Mouse (Mus musculus) liver, embryonic 11.5 days (tissue): Measurements from ENCODE around the gene Tmco5. TPM values are rescaled to one million over a fixed set of nuclear protein-coding genes. Genes with fewer than 3 reads are reported as not detected.

Experiments
- ATAC-seq: fragments of 200-750 bp; cut with Nextera tagmentation; replicated peaks from 2 replicates; pipeline ENCODE4 v1.8.0; 2017; ENCODE audit warnings: moderate number of reproducible peaks, mild to moderate bottlenecking, moderate TSS enrichment, moderate library complexity; ENCODE audit not compliant: low FRiP score
- DNase-seq: peaks from one replicate; pipeline ENCODE4 v3.0.0-alpha.2; 2017; ENCODE audit warnings: low spot score
- H3K27ac ChIP-seq: fragments of 300-500 bp; sonication (generic); 2 replicates; pipeline ENCODE4 v1.5.1; 2014; ENCODE audit warnings: mild to moderate bottlenecking, low read depth, low read length, control low read depth
- H3K27me3 ChIP-seq: fragments of 300-500 bp; sonication (generic); replicated peaks from 2 replicates; pipeline ENCODE4 v1.6.1; 2014; ENCODE audit warnings: low read length, mixed read lengths; ENCODE audit not compliant: control insufficient read depth, insufficient read depth
- H3K36me3 ChIP-seq: fragments of 300-500 bp; sonication (generic); 2 replicates; pipeline ENCODE4 v1.6.1; 2014; ENCODE audit warnings: mild to moderate bottlenecking, low read length, moderate library complexity, mixed read lengths; ENCODE audit not compliant: control insufficient read depth, insufficient read depth
- H3K4me1 ChIP-seq: fragments of 300-500 bp; sonication (generic); replicated peaks from 2 replicates; pipeline ENCODE4 v1.6.1; 2014; ENCODE audit warnings: low read length, mixed read lengths; ENCODE audit not compliant: control insufficient read depth, insufficient read depth
- H3K4me2 ChIP-seq: fragments of 300-500 bp; sonication (generic); 2 replicates; pipeline ENCODE4 v1.6.1; 2014; ENCODE audit warnings: mild to moderate bottlenecking, control low read depth, moderate library complexity
- H3K4me3 ChIP-seq: fragments of 300-500 bp; sonication (generic); 2 replicates; pipeline ENCODE4 v1.5.1; 2014; ENCODE audit warnings: low read depth, low read length, control low read depth
- H3K9ac ChIP-seq: fragments of 300-500 bp; sonication (generic); 2 replicates; pipeline ENCODE4 v1.6.1; 2014; ENCODE audit warnings: low read depth, low read length, control low read depth
- H3K9me3 ChIP-seq: fragments of 300-500 bp; sonication (generic); 2 replicates; pipeline ENCODE4 v1.6.1; 2016; ENCODE audit warnings: low read length, inconsistent platforms, mixed read lengths; ENCODE audit not compliant: control insufficient read depth
- WGBS: fragments of 180-500 bp; shearing (Covaris S2); extraction: QIAGEN DNeasy Blood & Tissue Kit; methylation state at CpG from one replicate; pipeline ENCODE4 v1.1.7; 2014; 5-methylcytosine and 5-hydroxymethylcytosine counted together
- polyA plus RNA-seq: library from polyadenylated mRNA; unstranded; fragments of >200 nt; fragmentation: Nextera tagmentation; extraction: Ambion mirVana; gene quantifications from 2 replicates; pipeline ENCODE4 v1.2.1, GENCODE M21; 2014

Gene Tmco5
- polyA plus RNA-seq, 1 experiment from 2014 or later = not detected

DNA sequence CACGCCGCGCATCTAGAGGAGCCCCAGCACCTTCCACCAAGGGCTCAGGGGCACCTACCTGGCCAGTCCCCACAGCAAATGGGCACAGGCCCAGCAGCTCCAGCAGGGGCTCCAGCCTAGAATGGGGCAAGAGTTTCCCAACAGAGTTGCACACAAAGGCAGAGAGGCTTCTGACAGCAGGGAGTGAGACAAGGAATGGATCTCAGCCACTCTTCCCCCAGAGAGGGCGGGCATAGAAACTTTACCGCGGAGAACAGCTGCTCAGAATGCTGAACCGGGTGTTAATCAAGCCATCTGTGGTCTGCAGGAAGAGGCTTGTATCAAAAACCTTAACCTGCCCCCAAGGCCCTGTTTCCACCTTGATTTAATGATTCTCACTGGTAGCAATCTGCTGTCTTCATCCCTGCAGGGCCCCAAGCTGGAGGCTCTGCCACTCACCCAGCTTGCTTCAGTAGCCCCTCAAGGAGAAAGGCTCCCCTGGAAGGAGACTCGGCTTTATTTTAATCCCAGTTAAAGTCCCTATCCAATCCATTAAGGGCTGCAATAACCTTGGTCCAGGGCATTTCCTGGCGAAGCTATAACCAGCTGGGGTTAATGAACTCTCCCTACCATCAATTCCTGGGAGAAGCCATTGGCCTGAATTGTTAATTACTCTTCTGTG, 1.4 kb upstream of the Tmco5 start:
- Histone ChIP-seq H3K4me1 (no peaks in the 10 kb centered on the region), H3K4me2 (no peak overlapping the region), H3K27me3 (no peaks in the 10 kb centered on the region), H3K4me3 (no peak overlapping the region), H3K9ac (no peak overlapping the region), H3K9me3 (no peaks in the 10 kb centered on the region), H3K27ac (no peak overlapping the region), H3K36me3 (no peaks in the 10 kb centered on the region)
- ATAC-seq (no peak), DNase-seq (no peak)
- WGBS = 48% methylated on average over 9 of the region's 9 CpGs

GRCm38 (mm10) chr2:116879730-116880129, 1.2 kb downstream of the Tmco5 start:
- ATAC-seq = no peak
- WGBS = 79% methylated on average over 3 of the region's 3 CpGs
- Histone ChIP-seq H3K4me2 (no peak overlapping the region), H3K27me3 (no peaks in the 10 kb centered on the region), H3K9me3 (no peaks in the 10 kb centered on the region), H3K9ac (no peak overlapping the region), H3K4me1 (no peaks in the 10 kb centered on the region), H3K27ac (no peak overlapping the region), H3K36me3 (no peaks in the 10 kb centered on the region), H3K4me3 (no peak overlapping the region)
- no peak for DNase-seq

DNA sequence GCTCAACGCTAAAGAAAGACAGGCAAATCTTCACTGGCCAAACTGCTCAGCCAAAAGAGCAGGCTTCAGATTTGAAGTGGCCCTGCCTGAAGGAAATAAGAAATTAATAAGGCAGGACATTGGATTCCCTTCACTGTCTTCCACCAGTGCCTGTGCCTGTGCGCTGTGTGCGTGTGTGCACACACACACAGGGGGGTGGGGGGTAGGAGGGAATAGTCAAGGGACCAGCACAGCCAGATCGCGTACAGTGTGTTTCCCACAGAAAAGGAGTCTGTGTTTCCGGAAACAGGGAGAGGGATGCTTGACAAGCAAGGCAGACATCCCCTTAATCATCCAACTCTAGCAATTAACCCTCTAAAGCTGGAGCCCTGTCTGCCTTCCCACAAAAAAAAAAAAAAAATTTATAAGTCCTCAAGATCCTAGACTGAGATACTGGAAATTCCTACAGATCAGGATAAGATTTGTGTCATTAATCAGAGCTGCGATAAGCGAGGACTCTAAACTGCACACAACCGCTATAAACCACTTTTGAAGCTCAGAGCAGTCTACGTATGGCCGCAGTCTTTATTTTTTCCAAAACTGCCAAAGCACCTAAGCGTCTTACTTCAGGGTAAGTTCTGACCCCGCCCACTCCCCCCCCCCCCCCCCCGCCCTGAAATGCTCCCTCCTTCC, 15.0 kb downstream of the Tmco5 start:
- no peaks in the 10 kb centered on the region for H3K36me3 ChIP-seq
- H3K4me2 ChIP-seq = peak overlapping the region; percentile 51
- no peaks in the 10 kb centered on the region for H3K27me3 ChIP-seq
- no peaks in the 10 kb centered on the region for H3K9me3 ChIP-seq
- 30% methylated on average over 14 of the region's 14 CpGs for WGBS
- H3K4me3 ChIP-seq = no peak overlapping the region
- H3K9ac ChIP-seq = no peak overlapping the region
- no peak overlapping the region for H3K27ac ChIP-seq
- no peak for ATAC-seq
- no peak for DNase-seq
- H3K4me1 ChIP-seq = no peaks in the 10 kb centered on the region

GRCm38 (mm10) chr2:116893988-116894363, 15.5 kb downstream of the Tmco5 start:
- H3K9me3 ChIP-seq = no peaks in the 10 kb centered on the region
- DNase-seq (no peak), ATAC-seq (peak; percentile 63)
- WGBS = 6% methylated on average over 9 of the region's 9 CpGs
- no peak overlapping the region for H3K4me3 ChIP-seq
- no peaks in the 10 kb centered on the region for H3K36me3 ChIP-seq
- no peaks in the 10 kb centered on the region for H3K4me1 ChIP-seq
- H3K27ac ChIP-seq = no peak overlapping the region
- H3K27me3 ChIP-seq = no peaks in the 10 kb centered on the region
- H3K4me2 ChIP-seq = peak overlapping the region; percentile 51
- H3K9ac ChIP-seq = no peak overlapping the region

GRCm38 (mm10) chr2:116899615-116900272, 21.3 kb downstream of the Tmco5 start:
- Histone ChIP-seq H3K27ac (no peak overlapping the region), H3K4me3 (peak overlapping the region; percentile 27), H3K4me1 (no peaks in the 10 kb centered on the region), H3K4me2 (peak overlapping the region; percentile 59), H3K36me3 (no peaks in the 10 kb centered on the region), H3K9ac (no peak overlapping the region), H3K27me3 (no peaks in the 10 kb centered on the region), H3K9me3 (no peaks in the 10 kb centered on the region)
- ATAC-seq (peak; percentile 54), DNase-seq (peak; percentile 68)
- WGBS = 15% methylated on average over 19 of the region's 19 CpGs

- Histone ChIP-seq H3K27ac (no peak overlapping the region), H3K4me3 (peak overlapping the region; percentile 27), H3K9me3 (no peaks in the 10 kb centered on the region), H3K9ac (no peak overlapping the region), H3K27me3 (no peaks in the 10 kb centered on the region), H3K36me3 (no peaks in the 10 kb centered on the region), H3K4me1 (no peaks in the 10 kb centered on the region), H3K4me2 (peak overlapping the region; percentile 59)
- ATAC-seq (0 out of 2 replicates have a peak, but pooled peaks have one; percentile 10), DNase-seq (no peak)
- WGBS = 38% methylated on average over 10 of the region's 10 CpGs
These were observed 21.9 kb downstream of the Tmco5 start for GRCm38 (mm10) chr2:116900273-116900843.

DNA sequence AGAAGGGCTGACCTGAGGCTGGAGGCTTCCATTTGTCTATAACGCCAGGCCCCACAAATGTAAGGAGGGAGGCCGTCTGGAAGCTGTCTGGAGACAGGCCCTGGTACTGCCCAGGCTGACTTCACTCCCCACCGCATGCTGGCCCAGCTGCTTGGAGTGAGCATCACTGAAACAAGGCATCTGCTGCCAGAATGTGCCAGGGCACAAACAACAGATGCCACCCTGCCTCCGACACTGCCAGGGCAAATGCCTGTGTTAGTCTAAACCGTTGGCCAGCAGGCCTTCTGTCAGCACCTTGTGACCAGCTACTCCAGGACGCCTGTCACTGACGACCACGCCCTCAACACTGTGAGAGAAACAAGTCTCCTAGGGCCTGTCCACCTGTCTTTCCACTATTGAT, 29.8 kb downstream of the Tmco5 start:
- no peak overlapping the region for H3K4me3 ChIP-seq
- H3K27me3 ChIP-seq = no peaks in the 10 kb centered on the region
- no peaks in the 10 kb centered on the region for H3K4me1 ChIP-seq
- DNase-seq (no peak), ATAC-seq (no peak)
- H3K9ac ChIP-seq = no peak overlapping the region
- H3K9me3 ChIP-seq = no peaks in the 10 kb centered on the region
- 75% methylated on average over 8 of the region's 8 CpGs for WGBS
- no peak overlapping the region for H3K4me2 ChIP-seq
- H3K36me3 ChIP-seq = no peaks in the 10 kb centered on the region
- no peak overlapping the region for H3K27ac ChIP-seq

DNA sequence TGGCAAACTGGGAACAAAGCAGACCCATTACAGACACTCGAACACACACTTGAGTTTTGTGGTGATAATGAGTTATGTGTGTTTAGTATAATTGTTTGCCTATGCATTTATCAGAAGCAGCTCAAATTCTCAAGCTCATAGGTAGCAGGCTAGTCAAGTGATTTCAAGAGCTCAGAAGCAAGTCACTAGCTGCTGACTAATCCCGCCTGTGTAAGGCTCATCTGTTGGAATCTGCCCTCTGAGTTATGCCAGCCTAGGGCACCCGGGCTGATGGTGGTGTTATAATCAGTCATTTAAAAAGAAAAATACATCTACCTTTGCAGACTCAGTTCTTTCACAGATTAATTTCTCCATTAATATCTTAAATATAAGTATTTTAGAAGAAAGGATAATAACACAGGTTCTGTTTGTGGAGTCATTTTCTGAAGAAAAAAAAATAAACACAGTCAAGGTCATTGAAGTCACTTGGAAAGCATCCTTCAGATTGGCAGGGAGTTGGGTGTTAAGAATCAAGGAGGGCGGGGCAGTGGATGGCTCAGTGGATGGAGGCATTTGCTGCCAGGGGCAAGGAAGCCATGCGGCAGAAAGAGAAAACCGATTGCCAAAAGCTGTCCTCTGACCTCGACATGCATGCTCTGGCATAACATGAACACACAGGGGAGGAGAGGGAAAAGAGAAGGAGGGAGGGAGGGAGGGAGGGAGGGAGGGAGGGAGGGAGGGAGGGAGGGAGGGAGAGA, 34.0 kb downstream of the Tmco5 start:
- DNase-seq (no peak), ATAC-seq (no peak)
- no peaks in the 10 kb centered on the region for H3K4me1 ChIP-seq
- H3K36me3 ChIP-seq = no peaks in the 10 kb centered on the region
- no peaks in the 10 kb centered on the region for H3K27me3 ChIP-seq
- H3K27ac ChIP-seq = no peak overlapping the region
- H3K9ac ChIP-seq = no peak overlapping the region
- H3K4me2 ChIP-seq = no peak overlapping the region
- H3K9me3 ChIP-seq = no peaks in the 10 kb centered on the region
- H3K4me3 ChIP-seq = no peak overlapping the region
- 73% methylated on average over 7 of the region's 7 CpGs for WGBS
